Mouse (Mus musculus) embryonic fibroblast, embryonic 13.5 days (primary cell): ENCODE results near the gene Apoc3. TPM values are rescaled to one million over a fixed set of nuclear protein-coding genes. Genes with fewer than 3 reads are reported as not detected.

ENCODE experiments used
- H3K27ac ChIP-seq: 2 replicates; pipeline ENCODE4 v1.5.1; 2012; ENCODE audit warnings: low read length, control low read depth, inconsistent platforms; ENCODE audit not compliant: insufficient read depth
- H3K4me1 ChIP-seq: 2 replicates; pipeline ENCODE4 v1.6.1; 2011; ENCODE audit warnings: low read length; ENCODE audit not compliant: control insufficient read depth, insufficient read depth
- H3K4me3 ChIP-seq: 2 replicates; pipeline ENCODE4 v1.5.1; 2011; ENCODE audit warnings: mild to moderate bottlenecking, control low read depth, low read length; ENCODE audit not compliant: insufficient read depth
- CTCF ChIP-seq: IDR thresholded peaks from 2 replicates; pipeline ENCODE4 v1.5.1; 2011; ENCODE audit warnings: mild to moderate bottlenecking, control low read depth, low read length, moderate library complexity, borderline replicate concordance; ENCODE audit not compliant: insufficient read depth
- POLR2A ChIP-seq: IDR thresholded peaks from 2 replicates; pipeline ENCODE4 v1.6.1; 2011; ENCODE audit warnings: low read depth, mild to moderate bottlenecking, control low read depth, low read length, moderate library complexity
- polyA plus RNA-seq: library from polyadenylated mRNA; stranded (reverse); fragments of >200 nt; gene quantifications from 2 replicates; pipeline ENCODE4 v1.2.4, GENCODE M21; 2011; ENCODE audit warnings: low read depth; ENCODE audit not compliant: missing spikeins, insufficient read length

Apoc3 gene
- polyA plus RNA-seq, 1 experiment, result not detected

DNA sequence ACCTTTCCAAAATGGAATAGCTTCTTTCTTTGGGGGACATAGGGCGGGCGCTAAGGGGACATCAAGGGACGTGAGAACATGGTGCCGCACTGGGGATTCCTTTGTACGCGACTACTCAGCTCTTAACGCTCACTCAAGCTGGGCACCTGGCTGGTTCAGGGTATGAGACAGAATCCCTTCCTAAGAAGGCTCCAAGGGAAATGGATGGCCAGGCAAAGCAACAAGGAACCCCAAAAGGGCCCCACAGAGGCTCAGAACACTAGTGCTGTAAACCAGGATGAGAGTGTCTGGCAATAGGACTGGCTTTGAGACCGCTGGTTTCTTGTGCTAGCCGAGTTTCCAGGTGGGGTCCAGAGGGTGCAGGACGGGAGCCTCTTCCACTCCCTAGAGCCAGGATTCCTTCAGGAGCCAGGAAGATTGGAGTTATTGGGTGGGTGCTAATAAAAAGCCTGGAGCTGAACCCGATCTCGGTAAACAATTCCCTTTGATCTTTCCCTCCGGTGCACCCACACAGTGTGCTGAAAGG is 4.9 kb downstream of the Apoc3 start:
- TF ChIP-seq CTCF (no peak), POLR2A (no peak)
- Histone ChIP-seq H3K4me1 (no peaks in the 10 kb centered on the region), H3K4me3 (peak overlapping the region; percentile 30), H3K27ac (no peak overlapping the region)

DNA sequence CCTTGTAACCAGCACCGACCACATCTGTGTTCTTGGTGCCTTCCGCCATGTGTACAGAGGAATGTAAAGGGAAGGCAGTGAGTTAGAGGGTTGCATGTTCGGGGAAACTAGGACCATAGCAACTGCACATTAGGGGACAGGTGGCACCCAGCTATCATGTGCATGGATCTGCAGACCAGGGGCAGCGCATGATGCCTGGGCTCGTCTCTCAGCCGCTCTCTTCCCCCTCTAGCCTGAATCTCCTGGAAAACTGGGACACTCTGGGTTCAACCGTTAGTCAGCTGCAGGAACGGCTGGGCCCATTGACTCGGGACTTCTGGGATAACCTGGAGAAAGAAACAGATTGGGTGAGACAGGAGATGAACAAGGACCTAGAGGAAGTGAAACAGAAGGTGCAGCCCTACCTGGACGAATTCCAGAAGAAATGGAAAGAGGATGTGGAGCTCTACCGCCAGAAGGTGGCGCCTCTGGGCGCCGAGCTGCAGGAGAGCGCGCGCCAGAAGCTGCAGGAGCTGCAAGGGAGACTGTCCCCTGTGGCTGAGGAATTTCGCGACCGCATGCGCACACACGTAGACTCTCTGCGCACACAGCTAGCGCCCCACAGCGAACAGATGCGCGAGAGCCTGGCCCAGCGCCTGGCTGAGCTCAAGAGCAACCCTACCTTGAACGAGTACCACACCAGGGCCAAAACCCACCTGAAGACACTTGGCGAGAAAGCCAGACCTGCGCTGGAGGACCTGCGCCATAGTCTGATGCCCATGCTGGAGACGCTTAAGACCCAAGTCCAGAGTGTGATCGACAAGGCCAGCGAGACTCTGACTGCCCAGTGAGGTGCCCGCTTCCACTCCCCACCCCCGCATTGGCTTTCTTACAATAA is 5.6 kb downstream of the Apoc3 start:
- Histone ChIP-seq H3K4me3 (peak overlapping the region; percentile 30), H3K27ac (no peak overlapping the region), H3K4me1 (no peaks in the 10 kb centered on the region)
- TF ChIP-seq CTCF (peak; percentile 51; the same call in 1 of the 2 replicates), POLR2A (no peak)

DNA sequence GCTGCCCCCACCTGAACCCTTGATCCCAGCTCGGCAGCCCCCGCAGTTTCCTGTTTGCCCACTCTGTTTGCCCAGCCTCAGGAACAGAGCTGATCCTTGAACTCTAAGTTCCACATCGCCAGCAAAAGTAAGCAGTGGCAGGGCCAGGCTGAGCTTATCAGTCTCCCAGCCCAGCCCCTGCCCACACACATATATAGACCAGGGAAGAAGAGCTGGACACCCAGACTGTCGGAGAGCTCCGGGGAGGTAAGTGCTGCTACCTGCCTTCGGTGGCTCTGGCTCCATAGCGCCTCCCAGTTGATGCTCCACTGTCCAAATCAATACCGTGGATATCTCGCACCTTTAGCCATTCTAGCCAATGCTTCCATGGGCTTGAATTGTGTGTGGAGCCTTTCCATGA is 6.9 kb downstream of the Apoc3 start, which contains the start of gene Apoa1:
Gene Apoa1 (plus strand): TSS at position 90 of the 400 bp plus-strand sequence.
- H3K27ac ChIP-seq, result no peak within 1 kb of the TSS
- no peak for TF ChIP-seq POLR2A
- no peaks in the 10 kb centered on the region for H3K4me1 ChIP-seq
- no peak within 1 kb of the TSS for H3K4me3 ChIP-seq

DNA sequence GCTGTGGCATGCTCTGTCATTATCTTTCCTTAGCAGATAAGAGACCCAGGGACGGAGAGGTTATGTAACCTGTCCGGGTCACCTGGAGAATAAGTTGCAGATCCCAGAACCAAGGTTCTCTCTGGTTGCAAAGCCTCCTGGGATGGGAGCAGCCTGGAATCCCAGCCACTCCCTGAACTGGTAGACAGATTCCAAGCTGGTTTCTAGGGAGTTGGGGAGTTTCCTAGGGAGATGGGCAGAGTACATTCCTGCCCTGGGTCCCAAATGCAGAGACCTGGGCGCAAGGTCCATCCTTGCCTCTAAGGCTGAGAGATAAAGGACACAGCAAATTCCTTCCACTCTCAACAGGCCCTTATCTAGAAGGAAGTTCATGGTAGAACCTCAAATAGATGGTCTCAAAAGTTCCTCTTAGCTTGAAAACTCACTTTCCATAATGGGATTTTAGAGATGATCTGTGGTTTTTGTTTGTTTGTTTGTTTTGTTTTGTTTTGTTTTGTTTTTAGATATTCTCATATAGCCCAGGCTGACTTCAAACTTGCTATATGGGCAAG is 8.3 kb downstream of the Apoc3 start:
- Histone ChIP-seq H3K4me3 (no peak overlapping the region), H3K4me1 (no peaks in the 10 kb centered on the region), H3K27ac (no peak overlapping the region)
- no peak for TF ChIP-seq CTCF
- TF ChIP-seq POLR2A, result no peak

DNA sequence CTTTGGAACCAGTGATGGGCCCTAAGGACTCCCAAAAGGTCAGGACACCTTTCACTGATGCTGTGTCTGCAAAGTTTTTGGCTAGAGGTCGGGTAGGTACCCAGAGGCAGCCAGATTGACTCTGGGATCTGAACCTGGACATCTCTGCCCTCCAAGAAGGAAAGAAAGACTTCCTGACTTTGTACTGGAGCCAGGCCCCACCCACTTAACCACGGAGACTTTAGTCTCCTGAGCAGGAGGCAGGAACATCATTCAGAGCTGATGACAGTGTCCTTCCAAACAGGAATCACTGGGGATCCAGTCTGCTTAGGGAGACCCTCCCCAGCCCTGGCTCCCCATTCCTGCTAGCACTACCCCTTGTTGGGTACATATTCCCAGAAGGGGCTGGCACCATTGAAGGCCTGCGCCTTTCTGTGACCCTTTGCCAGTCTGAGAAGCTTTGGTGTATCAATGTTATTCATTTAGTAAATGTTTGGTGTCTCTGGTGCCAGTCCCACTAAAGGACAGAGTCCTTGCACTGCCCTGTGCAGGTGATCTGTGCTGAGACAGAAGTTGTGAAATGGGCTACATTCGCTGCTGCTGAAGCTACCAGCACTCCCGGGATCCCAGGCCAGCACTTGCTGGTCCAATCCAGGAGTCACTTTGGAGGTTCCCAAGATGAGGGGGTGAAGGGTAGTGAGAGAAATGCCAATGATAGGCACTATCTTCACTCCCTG is 10.3 kb downstream of the Apoc3 start:
- TF ChIP-seq CTCF, result no peak
- no peak for TF ChIP-seq POLR2A
- Histone ChIP-seq H3K4me1 (no peaks in the 10 kb centered on the region), H3K4me3 (no peak overlapping the region), H3K27ac (no peak overlapping the region)

DNA sequence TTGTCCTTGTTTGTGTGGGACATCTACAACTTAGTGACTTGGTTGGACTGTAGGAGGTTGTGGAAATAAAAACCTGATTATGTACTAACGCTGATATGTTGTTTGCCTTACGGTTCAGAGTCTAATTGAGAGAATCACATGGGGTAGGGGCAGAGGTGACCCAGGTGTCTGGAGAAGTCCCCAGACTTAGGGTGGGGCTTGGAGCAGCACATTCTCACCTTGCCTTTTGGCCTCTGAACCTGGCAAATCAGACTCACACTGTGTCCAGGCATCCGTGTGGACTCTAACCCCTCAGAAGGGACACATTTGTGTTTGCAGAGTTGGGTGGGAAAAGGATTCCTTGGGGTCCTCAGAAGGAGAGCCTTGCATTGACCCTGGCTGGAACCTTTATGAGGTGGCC is 11.3 kb downstream of the Apoc3 start:
- no peak overlapping the region for H3K4me3 ChIP-seq
- no peak overlapping the region for H3K27ac ChIP-seq
- H3K4me1 ChIP-seq, result no peaks in the 10 kb centered on the region
- TF ChIP-seq POLR2A (no peak), CTCF (no peak)

DNA sequence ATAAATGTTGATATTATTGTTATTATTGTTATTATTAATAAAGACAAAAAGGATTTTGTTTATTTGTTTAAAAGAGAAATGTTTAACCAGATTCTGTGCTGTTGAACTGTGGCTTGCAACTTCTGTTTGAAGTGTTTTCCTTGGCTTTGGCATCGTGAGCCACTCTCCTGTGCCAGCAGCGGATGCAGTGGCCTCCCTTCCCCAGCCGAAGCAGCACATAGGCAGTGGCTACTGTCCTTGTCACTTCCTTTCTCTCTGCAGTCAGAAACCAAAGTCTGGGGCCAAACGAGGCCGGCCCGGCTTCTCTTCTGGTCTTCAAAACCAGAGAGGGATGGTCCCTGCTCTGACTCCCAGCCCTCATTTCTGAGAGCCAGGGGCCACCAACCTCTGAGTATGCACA is 12.3 kb downstream of the Apoc3 start:
- TF ChIP-seq CTCF (no peak), POLR2A (no peak)
- no peaks in the 10 kb centered on the region for H3K4me1 ChIP-seq

DNA sequence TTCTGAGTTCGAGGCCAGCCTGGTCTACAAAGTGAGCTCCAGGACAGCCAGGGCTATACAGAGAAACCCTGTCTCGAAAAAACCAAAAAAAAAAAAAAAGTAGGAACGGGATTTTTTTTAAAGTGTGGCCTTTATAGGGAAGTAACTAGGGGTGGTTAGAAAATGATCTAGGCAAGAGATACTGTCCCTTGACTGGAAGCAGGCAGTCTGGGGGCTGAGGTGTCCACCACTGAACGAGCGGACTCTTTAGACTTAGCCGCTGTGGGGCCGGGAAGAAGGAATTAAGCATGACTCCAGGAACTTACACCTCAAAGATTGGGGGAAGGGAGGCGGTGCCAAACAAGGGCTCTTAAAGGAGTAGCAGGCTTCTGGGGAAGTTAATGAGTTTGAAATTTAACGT is 17.3 kb downstream of the Apoc3 start:
- Histone ChIP-seq H3K4me1 (peaks cover 6% of the 10 kb centered on the region), H3K27ac (no peak overlapping the region), H3K4me3 (no peak overlapping the region)
- TF ChIP-seq CTCF, result no peak
- no peak for TF ChIP-seq POLR2A

More for the DNA sequence above, 12.3 kb downstream of the Apoc3 start:
- no peak overlapping the region for H3K4me3 ChIP-seq
- H3K27ac ChIP-seq, result no peak overlapping the region

DNA sequence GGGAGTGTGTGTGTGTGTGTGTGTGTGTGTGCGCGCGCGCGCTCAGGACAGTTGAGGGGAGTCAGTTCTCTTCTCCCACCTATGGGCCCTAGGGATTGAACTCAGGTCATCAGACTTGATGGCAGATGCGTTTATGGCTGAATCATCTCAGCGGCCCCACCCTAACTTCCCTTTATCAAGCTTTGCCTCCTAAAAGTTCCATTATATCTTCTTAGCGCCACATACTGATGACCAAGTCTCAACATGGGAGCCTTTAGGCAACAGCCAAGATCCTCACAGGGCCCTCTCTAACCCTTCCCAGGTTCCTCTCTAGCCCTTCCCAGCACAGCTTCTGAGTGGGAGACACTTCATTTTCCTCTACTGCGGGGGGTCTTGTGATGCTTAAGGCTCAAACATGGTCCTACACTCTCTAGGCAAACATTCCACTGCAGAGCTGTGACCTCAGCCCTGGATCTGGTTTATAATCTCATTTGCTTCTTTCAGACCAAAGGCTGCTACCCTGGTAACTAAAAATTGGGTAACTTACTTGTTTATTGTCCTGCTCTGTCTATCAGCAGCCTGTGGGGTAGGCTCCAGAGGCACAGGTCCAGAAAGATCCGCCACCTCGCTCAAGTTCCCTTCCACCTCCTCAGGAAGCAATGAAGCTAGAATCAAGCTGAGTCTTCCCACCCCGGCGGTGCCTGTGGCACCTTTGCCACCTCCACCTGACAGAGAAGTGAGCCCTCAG is 18.5 kb downstream of the Apoc3 start:
- Histone ChIP-seq H3K27ac (no peak overlapping the region), H3K4me3 (no peak overlapping the region), H3K4me1 (peaks cover 6% of the 10 kb centered on the region)
- TF ChIP-seq POLR2A, result no peak
- no peak for TF ChIP-seq CTCF
